Mouse (Mus musculus): ENCODE results near the gene Spats2l.

DNA sequence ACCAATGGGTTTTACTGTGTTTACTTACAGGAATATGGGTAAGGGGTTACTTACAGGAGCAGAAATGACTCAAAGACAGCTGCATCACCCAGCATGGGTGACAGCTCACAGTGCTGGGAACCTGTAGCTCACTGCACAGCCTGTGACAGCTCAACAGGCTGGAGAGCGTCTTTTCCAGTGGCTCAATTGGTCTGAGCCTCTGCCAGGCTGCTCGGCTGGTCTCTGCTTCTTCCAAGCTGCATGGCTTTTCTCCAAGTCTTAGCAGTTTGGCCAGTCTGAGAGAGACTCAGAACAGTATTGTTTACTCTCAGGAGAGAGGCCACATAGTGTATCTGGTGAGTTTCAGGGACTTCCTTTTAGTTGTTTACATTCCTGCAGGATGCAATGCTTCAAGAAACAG is 110.9 kb downstream of the Spats2l start:
- TF ChIP-seq CTCF (IDR thresholded peaks at IDR 0.05) = no peak
- no peak for TF ChIP-seq EP300 (IDR thresholded peaks at IDR 0.05)
